Mouse (Mus musculus): ENCODE results near the gene Cd209d.
"Not testable (repeated sequence)": the region's sequence is repeated elsewhere in the genome, so short reads cannot be mapped to it uniquely, and the experiment has no call there.

Gene Cd209d

DNA sequence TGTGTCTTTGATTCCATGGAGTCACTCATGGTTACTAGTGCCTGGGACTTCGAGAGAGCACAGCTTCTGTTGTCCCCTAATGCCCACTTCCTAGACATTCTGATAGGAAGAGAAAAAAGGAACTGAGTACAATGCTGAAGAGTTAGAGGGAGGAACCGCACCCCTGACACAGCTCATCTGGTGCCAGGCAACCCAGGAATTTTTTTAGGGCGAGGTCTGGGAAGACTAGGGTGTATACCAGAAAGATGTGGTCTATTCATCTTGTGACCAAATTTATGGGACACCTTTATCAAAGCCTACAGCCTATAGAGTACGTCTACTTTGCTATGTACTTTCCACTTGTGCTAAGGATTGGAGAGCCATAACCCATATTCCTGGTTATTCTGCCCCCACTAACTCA lies at the start of gene Cd209d:
TSS of gene Cd209d (minus strand) at position 101 of the 400 bp plus-strand sequence.
- no peak for DNase-seq

GRCm38 (mm10) chr8:3926744-3927143 lies 48.4 kb upstream of the Cd209d start, which contains the start of gene Cd209b:
Cd209b (minus strand) TSS chr8:3926844.
- DNase-seq: no peak

DNA sequence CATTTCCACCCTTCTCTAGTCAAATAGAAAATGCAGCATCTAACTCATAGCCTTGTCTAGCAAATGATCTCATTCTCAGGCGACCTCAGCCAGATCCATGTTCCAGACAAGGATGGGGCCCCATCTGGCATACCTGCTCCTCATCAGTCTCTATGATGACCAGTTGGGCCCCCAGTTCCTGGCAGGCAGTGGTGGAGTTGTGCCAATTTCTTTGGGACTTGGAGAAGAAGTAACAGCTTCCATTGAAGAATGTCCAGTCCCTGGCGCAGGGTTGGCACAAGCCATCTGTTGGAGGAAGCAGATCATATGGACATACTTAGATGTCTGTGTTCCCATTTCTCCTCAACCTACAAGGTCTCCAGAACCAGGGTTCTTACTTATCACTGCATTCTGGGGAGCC lies 2.2 kb downstream of the Cd209d start:
- DNase-seq: no peak

- not testable (repeated sequence) for DNase-seq
These were observed 15.6 kb downstream of the Cd209d start for GRCm38 (mm10) chr8:3862736-3863135.

DNA sequence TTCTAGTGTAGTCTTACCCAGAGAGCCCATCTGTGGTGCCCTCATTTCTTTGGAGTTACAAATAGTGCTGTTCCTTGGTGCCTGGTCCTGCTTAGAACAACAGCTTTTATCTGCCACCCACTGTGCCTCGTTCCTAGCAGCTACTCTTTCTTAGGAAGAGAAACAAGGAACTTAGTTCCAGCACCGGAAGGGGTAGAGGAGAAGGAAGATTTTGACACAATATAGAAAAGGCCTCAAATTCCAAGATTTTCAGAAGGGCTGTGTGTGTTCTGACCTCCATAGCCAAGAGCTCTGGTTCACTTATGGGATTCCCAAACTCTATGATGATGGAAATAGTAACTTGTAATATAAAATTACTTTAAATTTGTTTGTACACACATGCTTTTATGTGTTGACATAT lies 24.1 kb downstream of the Cd209d start, which contains the start of gene Cd209e:
TSS of gene Cd209e (minus strand) at position 101 of the 400 bp plus-strand sequence.
- DNase-seq: no peak
